Mouse (Mus musculus) gastrocnemius, adult 2 months (tissue): Measurements from ENCODE around the gene Ksr1. TPM values are rescaled to one million over a fixed set of nuclear protein-coding genes. Genes with fewer than 3 reads are reported as not detected.
A peak's percentile ranks its signal among the peaks of the same experiment; 100 is the strongest.

Experiments used
- DNase-seq: peaks from one replicate; pipeline ENCODE4 v3.0.0; 2022
- H3K27ac ChIP-seq: fragments of 200-600 bp; 2 replicates; pipeline ENCODE4 v1.8.1; 2022; ENCODE audit warnings: mild to moderate bottlenecking
- H3K4me3 ChIP-seq: fragments of 200-600 bp; 2 replicates; pipeline ENCODE4 v1.8.1; 2022; ENCODE audit warnings: mild to moderate bottlenecking, moderate library complexity
- CTCF ChIP-seq: fragments of 200-600 bp; IDR thresholded peaks from 2 replicates; pipeline ENCODE4 v1.8.1; 2022; ENCODE audit warnings: antibody characterized with exemption, mild to moderate bottlenecking, moderate library complexity
- intact Hi-C: fragments of 180-260 bp; cut with DNase I; formaldehyde crosslinking; loops from one replicate; pipeline ENCODE4 v1.15.1; 2025
- total RNA-seq, 2 experiments: library from RNA; stranded (reverse); gene quantifications; 2 replicates each; pipeline ENCODE4 v1.2.3; 2021

The Ksr1 gene
- total RNA-seq, 2 experiments from 2014 or later, result 92.9 to 98.3 TPM

DNA sequence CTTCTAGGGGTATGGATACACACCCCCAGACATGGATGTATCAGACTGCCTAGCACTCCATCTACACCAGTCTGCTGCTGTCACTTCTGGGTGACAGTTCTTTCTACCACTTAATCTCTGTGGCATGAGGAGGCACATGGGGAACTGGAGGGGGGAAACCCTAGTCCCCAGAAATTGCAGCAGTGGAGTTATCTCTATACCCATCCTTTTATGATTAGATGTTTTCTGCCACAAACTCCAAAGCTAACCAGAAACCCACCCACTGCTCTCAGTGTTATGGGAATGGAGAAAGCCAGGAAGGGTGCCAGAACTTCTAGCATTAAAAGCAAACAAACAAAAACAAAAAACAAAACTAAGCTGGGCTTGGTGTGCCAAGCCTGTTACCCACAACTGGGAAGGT, 92.8 kb downstream of the Ksr1 start:
- peak overlapping the region; percentile 96 for H3K27ac ChIP-seq
- H3K4me3 ChIP-seq, result peak overlapping the region; percentile 34
- no peak for DNase-seq
- intact Hi-C loops, result no loop called here
- no peak for TF ChIP-seq CTCF

DNA sequence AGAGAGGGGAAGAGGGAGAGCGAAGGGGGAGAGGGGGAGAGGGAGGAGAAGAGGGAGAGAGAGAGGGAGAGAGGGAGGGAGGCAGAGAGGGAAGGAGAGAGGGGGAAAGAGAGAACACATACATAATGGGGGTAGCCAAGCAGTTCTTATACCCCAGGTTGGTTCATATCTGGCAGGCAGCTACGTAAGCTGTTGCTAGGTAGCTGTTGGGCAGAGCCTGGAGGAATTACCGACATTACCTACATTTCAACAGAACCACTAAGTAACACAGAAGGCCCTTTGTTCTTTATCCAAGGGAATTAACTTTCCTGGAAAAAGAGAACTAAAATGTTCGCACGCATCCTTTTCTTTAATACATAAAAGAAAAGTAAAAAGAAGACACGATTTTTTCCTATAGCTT, 93.4 kb downstream of the Ksr1 start:
- DNase-seq, result no peak
- TF ChIP-seq CTCF, result no peak
- H3K4me3 ChIP-seq, result no peak overlapping the region; the same call in 1 of the 2 replicates
- intact Hi-C loops, result no loop called here
- H3K27ac ChIP-seq, result peak overlapping the region; percentile 96

DNA sequence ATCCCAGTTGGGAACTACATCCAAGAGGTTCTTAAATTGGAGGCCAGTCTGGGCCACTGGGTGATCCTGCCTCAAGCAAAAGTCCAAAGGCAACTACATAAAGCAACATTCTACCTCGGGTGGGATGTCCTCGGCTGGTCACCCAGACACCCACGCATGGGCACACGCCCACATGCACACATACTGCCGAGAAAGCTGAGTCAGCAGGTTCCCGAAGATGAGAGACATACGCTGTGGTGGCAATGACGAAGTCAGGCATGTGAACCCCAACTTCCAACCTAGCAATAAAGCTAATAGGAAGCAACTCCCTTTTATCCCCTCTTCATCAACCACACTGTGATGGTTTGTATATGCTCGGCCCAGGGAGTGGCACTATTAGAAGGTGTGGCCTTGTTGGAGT, 94.7 kb downstream of the Ksr1 start:
- no peak for TF ChIP-seq CTCF
- Histone ChIP-seq H3K27ac (peak overlapping the region; percentile 96), H3K4me3 (peak overlapping the region; percentile 28)
- DNase-seq, result peak; percentile 22
- intact Hi-C loops, result no loop called here

DNA sequence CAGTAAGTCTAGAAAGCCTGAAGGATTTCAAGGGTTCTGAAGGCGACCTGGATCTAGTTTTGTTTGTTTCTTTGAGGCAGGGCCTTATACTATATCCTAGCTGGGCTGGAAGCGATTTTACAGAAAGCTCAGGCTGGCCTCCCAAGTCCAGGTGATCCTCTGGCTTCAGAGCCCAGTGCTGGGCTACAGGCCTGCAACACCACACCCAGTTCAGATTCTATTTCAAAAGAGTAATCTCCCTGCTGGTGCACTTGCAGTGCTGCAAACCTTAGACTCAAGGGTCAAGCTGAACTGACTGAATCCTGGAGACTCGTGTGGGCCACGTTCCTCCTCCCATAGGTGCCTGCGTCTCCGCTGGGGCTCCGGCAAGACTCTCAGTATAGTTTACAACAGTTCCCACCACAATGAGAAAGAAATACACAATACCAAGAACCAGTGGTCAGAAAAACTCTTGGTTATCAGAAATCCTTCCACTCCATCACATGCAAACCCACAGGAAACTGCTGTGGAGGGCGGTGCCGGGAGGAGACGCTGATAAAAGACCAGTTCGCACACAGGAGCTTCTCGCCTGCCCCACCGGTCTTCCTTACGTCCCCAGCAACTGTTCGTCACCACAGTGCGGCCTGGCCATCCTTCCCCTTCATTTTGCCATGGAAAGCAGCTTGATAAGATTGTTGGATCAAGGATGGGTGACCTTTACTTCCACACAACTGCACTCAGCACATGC, 95.3 kb downstream of the Ksr1 start:
- Histone ChIP-seq H3K27ac (peak overlapping the region; percentile 96), H3K4me3 (peak overlapping the region; percentile 28)
- intact Hi-C loops, result no loop called here
- TF ChIP-seq CTCF, result 0 out of 2 replicates have a peak, but pooled peaks have one; percentile 12
- peak; percentile 67 for DNase-seq

DNA sequence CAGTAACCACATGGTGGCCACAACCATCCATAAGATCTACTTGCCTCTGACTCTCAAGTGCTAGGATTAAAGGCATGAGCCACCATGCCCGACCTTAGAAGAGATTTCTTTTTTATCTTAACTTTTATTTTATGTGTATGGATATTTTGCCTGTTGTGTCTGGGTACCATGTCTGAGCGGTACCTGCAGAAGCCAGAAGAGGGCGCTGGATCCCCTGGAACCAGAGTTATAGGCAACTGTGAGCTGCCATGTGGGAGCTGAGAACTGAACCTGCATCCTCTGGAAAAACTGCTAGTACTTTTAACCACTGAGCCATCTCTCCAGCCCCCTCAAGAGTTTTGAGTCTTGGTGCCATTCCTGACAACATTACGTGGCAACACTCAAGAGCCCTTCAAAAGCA, 97.3 kb downstream of the Ksr1 start:
- intact Hi-C loops, result no loop called here
- Histone ChIP-seq H3K27ac (peak overlapping the region; percentile 52; the same call in 1 of the 2 replicates), H3K4me3 (no peak overlapping the region)
- no peak for DNase-seq
- TF ChIP-seq CTCF, result peak; percentile 45

DNA sequence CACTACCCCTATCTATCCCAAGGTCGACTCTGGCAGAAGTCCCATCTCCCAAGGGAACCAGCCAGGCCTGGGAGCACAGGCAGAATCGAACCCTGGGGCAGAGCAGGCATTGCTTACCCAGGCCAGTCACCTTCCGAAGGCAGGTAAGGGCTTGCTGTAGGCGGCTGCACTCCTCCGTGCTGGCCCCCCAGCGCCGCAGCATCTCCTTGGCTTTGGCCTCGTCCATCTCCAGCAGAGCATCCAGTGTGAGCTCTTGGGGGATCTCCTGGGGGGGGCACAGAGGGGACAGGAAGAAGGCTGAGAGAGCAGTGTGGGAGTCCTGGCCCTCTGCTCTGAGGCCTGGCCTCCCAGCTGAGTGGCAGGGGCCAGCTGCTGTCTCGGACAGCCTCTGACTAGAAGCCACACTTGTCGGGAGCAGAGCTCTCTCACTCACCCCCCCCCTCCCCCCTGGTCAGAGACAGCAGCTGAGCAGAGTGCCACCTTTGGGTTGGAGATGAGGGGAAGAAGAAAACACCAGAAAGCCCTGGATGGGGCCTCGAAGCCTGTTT, 99.0 kb downstream of the Ksr1 start:
- peak overlapping the region; percentile 59 for H3K4me3 ChIP-seq
- H3K27ac ChIP-seq, result peak overlapping the region; percentile 80
- DNase-seq, result peak; percentile 77
- TF ChIP-seq CTCF, result peak; percentile 2; the same call in 1 of the 2 replicates
- intact Hi-C loops, result no loop called here

DNA sequence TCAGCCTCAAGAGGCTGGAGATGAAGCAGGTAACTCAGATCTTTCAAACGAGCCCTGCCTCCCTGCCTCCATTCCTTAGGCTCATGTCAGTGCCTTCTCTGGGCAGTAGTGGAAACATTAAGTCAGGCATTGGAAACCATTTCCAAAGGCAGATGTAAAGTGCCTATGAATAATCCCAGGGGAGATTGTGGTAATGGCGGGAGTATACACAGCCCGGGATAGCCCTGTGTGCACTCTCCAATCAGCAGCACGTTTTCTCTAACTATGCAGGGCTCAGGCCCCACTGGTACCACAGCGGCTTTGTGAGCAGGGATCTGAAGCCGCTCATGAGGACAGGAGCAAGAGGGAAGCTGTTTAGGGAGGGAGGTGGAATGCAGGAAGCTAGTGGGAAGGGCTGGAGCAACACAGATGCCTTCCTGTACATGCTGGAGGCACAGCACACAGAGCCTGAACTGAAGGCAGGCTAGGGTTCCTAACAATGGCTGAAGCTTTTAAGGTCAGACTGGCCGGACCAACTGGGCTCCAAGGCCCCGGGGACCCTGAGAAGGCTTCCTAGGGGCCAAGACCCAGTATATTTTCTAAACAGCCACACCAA, 99.5 kb downstream of the Ksr1 start:
- peak overlapping the region; percentile 59 for H3K4me3 ChIP-seq
- DNase-seq, result no peak
- intact Hi-C loops, result no loop called here
- no peak for TF ChIP-seq CTCF
- H3K27ac ChIP-seq, result peak overlapping the region; percentile 80

DNA sequence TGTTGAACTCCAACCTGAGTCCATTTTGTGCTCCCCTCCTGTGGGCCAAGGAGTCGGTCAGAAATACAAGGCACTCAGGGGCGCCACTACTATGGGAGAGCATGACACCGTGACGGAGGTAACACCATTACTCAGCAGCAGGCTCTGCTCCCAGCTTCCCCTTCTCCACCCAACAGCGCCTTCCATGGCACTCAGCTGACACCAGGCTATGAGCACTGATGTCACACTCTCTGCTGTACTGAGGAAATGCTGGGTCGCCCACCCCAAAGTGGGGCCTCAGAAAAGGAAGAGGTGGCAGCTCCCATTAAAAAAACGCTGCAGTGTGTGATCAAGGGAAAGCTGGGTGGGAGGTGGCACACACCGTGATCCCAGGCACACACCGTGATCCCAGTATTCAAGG, 101.0 kb downstream of the Ksr1 start:
- TF ChIP-seq CTCF, result no peak
- no peak for DNase-seq
- peak overlapping the region; percentile 66 for H3K27ac ChIP-seq
- H3K4me3 ChIP-seq, result no peak overlapping the region
- intact Hi-C loops, result no loop called here

DNA sequence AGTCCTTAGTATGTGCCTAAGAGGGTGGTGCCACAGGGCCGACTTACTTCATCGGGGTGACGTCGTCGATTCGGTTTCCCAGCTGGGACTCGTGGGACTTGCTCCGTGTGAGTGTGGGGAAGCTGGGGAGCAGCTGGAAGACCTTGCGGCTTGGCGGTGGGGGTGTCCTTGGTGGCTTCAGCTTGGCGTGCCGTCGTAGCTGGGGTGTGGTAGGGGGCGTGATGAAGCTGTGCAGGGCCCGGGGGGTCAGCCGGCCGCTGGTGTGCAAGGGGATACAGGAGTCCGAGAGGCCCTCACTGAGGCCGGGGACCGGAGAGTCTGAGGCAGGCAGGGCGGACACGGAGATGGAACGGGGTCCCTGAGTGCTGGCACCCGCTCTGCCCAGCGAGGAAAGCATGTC, 101.4 kb downstream of the Ksr1 start:
- no peak overlapping the region for H3K4me3 ChIP-seq

DNA sequence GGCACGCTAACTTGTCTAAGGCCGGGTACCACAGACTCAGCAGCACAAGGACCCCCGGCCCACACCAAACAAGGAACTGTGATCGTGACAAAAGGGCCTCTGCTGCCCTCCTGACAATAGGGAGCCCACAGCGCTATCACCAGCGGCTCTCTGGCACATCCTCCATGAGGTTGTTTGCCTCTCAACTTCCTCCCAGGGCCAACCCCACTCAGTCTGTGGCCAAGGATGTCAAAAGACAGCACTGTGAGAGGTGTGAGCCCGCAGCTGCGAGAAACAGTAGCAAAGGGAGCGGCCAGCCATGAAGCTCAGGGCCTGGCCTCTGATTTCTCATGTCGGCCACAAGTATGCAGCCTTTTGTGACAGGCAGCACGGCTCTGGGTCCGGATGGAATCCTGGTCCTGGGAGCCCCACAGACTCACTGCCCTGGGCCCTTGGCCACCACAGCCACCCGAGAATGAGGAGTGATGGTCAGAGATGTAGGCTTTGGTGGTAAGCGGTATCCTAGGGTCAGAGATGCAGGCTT, 104.2 kb downstream of the Ksr1 start:
- H3K4me3 ChIP-seq, result no peak overlapping the region
- intact Hi-C loops, result no loop called here
- TF ChIP-seq CTCF, result no peak

More for the DNA sequence above, 101.4 kb downstream of the Ksr1 start:
- intact Hi-C loops, result no loop called here
- no peak for TF ChIP-seq CTCF
- H3K27ac ChIP-seq, result peak overlapping the region; percentile 66
- DNase-seq, result peak; percentile 51

DNA sequence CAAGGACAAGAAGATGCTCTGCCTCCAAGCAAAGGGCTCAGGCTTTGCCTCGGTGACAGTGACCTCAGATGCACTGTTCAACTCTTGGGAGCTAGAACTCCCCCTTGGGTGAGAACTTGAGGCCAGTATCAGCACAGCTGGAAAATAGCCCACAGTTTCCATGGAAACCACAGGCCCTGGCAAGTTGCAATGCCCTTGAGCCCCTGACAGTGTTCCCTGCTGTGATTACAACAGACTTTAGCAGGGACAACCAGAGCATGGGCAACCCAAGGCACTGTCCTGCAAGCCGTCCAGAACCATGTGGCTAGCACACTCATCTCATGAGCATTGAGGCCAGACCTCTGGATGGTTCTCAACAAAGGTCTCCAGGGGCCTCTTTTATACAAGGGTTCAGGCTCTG, 106.7 kb downstream of the Ksr1 start:
- no peak overlapping the region for H3K4me3 ChIP-seq
- TF ChIP-seq CTCF, result no peak
- peak; percentile 63 for DNase-seq
- H3K27ac ChIP-seq, result peak overlapping the region; percentile 38
- intact Hi-C loops, result no loop called here

More for the DNA sequence above, 104.2 kb downstream of the Ksr1 start:
- peak; percentile 18 for DNase-seq
- H3K27ac ChIP-seq, result peak overlapping the region; percentile 66

DNA sequence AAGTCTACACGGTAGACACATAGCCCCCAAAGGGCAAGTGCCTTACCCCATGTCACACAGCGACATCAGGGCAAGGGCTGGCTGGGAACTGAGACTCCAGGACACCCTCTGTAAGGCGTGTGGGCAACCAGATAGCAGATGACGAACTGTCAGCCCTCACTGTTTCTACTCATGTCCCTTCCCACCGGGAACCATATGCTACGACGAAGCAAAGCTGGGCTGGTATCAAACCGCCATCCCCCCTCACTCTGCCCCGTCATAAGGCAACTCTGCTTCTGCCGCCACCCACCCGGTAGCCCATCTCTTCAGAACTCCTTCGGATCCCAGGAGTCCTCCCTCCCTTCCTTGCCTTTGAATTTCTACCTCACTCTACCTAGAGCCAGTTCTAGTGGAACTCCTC, 108.7 kb downstream of the Ksr1 start:
- Histone ChIP-seq H3K27ac (no peak overlapping the region), H3K4me3 (no peak overlapping the region)
- intact Hi-C loops, result no loop called here
- DNase-seq, result no peak
- no peak for TF ChIP-seq CTCF

DNA sequence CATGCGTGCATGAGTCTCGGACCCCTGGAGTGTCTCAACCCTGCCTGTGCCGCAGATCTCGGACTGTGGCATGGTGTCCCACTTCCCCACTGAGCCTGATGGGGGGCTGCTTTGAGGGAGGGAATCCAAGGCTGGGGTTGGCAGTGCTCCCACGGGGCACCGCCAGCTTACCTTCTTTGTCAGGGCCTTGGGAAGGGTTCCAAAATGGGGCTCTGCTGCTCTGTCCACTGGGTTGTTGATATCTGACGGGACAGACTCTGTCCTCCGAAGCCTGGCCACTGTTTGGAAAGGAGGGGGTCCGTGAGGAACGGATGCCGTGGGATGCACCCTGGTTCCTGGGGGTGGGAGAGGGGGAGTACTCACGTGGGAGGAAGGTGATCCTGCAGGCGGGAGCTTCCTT, 109.9 kb downstream of the Ksr1 start:
- no peak overlapping the region for H3K27ac ChIP-seq

More for the DNA sequence above, 109.9 kb downstream of the Ksr1 start:
- intact Hi-C loops, result no loop called here
- no peak for DNase-seq
- no peak for TF ChIP-seq CTCF
- no peak overlapping the region for H3K4me3 ChIP-seq
